Mouse (Mus musculus): ENCODE data around the gene Pdzd9.

DNA sequence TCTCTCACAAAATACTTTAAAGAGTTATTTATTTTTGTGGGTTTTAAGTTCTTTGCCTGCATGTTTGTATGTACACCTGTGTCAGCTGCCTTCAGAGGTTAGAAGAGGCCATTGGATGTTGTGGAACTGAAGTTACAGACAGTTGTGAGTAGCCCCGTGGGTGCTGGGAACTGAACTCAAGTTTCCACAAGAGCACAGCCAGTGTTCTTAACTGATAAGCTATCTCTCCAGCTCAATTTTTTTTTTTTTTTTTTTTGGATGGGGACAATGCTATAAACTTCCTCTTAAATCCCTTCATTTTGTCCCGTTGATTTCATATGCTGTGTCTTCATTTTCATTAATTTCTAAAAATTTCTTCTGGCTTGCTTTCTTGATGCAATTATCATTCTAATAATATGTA lies 43.1 kb upstream of the Pdzd9 start:
- TF ChIP-seq CTCF (IDR thresholded peaks at IDR 0.05; ENCODE audit: low read depth), result no peak
- TF ChIP-seq EP300 (IDR thresholded peaks at IDR 0.05; ENCODE audit: low read depth), result no peak

Data from liver, postnatal 0 days (tissue).